Mouse (Mus musculus) fibroblast of lung, adult 2 months (primary cell): ENCODE data around the gene Alkbh2.

Experiments
- DNase-seq: peaks from one replicate; pipeline ENCODE4 v3.0.0-alpha.2; 2011; ENCODE audit warnings: low read depth

Gene Alkbh2

DNA sequence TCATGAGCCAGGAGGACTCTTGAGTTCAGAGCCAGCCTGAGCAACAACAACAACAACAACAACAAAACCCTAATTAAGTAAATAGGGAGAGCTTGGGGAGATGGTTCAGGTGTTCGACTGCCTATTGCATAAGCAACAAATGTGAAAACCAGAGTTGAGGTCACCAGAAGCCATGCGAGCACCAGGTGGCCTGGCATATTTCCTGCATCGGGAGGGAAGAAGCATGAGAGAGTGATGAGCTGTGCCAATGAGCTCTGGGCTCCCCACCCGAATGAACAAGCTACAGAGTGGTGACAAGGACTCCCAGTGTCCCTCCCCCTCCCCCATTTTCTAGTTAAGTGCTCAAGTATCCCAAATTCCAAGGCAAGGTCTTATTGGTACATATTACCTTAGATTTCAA is 26.1 kb downstream of the Alkbh2 start:
- DNase-seq = no peak

DNA sequence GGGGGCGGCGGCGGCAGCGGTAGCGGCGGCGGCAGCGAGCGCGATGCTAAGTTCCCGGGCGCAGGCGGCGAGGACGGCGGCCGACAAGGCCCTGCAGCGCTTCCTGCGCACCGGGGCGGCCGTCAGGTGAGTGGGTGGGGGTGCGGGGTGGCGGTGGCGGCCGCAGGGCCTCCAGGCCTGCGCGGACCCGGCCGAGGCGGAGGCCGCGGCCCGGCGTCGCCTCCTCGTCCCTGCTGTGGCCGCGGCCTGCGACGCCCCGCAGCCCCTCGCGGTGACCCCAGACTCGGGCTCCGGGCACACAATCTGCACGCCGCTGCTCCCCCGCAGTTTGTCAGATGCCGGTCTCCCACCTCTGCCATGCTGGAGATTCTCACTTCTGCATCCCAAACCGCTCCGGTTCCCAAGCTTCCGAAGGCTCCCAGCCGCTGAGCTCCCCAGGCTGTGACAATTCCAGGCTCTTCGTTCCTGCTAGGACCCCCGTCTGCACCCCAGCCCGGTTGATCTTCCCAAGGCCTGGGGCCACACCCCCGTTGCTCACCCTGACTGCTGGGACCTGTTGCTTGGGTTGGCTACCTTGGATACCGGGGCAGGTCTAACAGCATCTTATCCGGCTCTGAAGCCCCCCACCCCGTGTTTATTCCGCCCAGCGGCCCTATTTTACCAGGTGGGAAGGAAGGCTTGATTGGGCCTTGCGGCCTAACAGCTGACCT is 27.5 kb downstream of the Alkbh2 start:
- no peak for DNase-seq

DNA sequence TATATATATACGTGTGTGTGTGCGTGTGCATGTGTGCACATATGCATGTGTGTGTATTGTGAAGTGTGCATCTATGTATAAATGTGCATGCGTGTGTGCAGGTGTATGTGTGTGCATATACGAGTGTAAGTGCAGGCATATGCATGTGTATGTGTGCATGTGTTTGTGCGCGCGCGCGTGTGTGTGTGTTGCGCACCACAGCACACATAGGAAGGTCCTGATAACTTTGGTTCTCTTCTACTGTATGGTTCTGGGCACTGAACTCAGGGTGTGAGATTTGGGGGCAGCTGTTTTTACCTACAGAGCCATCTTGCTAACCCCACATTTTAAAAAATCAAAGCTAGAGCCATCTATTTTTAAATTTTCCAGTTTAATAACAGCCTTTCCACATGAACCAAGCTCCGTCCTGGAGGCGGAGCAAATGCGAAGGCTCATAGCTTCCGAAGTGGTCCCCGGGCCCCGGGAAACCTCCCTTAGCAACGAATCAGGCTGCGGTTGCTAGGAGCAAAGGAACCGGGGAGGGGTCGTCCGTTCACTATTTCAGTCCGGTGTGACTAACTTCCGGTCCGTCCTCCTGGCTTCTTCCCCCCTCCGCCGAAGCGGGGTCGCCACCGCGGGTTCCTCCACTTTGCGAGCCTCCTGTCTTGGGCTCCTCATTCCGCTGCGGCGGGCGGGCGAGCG is 28.2 kb downstream of the Alkbh2 start:
- DNase-seq = peak; percentile 76

DNA sequence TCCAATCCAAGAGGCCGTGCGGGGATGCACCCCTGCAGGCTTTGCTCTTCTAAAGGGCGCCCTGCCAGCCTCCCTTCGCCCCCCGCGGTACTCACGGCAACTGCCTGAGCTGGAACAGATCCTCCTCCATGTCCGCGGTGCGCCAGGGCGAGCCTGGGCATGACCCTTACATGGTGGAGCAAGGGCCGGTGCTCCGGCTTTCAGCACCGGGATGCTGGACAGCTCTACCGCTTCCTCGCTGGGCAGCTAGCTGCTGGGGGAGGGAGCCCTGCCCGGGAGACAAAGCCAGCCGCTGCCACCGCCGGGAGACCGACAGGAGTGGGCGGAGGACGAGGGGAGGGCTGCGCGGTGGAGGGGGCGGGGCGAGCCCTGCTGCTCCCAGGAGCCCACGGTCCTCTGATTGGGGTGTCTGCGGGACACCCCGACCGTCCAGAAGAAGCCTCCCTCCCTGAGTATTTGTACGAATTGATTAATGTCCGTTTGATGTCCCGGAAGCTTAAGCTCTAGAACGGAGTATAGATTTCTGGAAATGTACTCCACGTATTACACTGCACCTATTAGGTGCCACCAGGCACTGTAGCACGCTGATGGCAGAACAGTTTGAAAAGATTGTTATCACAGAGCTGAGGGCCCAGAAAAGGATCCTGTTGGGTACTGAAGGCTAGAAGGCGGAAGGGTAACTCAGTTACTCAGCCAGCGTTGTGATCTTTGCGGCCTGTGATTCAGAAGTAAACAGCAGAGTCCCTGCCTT is 36.8 kb downstream of the Alkbh2 start, which contains the start of gene Svop:
Gene Svop, minus strand, starts transcription at position 514 of the 751 bp plus-strand sequence.
- peak; percentile 48 for DNase-seq

DNA sequence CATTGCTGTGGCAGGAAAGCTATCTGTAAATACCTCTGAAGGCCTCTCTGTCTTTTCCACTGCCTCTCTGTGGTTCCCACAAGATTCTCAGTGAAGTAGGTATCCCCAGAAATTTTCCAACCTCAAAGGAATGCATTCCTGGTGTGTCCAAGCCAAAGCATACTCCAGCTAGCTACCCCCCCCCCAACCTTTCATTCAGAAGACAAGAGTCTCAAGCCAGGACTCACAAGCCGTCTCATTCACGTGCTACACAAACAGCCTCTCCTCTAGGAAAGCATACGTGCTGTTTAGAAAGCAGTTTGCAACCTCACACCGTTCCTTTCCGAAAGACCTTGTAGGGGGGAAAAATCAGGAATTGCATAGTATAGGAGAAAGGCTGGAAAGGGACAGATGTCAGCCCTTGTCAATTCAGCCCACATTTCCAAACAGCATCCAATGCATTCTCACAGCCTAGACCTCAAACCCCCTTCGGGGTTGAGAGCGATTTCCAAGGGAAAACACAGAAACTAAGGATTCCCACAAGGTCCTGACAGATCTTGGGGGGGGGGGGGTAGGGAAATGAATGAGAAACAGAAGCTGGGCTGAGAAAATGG is 37.5 kb downstream of the Alkbh2 start:
- no peak for DNase-seq

DNA sequence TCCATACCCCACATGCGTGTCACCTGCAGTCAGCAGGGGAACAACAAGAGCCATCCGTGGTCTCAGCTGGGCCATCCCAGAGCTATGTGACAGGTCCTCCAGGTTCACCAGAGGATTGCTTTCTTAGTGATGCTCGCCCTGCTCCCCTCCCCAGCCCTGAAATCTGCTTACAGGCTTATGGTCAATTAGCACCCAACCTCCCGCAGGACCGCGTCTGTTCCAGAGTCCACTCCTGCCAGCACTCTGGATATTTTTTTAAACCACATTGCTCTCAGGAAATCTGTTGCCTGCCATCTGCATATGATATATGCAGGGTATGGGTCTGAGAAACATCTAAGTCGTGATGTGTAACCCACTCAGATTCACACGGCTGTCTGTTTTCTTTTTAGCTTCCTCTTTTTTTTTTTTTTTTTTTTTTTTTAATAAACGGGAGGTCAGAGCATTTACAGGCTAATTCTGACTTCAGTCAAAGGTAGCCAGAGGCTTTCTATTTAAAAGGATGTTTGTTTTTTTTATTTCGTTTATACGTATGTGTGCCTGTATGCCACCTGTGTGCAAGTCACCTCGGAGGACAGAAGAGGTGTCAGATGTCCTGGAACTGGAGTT is 40.0 kb downstream of the Alkbh2 start:
- no peak for DNase-seq

DNA sequence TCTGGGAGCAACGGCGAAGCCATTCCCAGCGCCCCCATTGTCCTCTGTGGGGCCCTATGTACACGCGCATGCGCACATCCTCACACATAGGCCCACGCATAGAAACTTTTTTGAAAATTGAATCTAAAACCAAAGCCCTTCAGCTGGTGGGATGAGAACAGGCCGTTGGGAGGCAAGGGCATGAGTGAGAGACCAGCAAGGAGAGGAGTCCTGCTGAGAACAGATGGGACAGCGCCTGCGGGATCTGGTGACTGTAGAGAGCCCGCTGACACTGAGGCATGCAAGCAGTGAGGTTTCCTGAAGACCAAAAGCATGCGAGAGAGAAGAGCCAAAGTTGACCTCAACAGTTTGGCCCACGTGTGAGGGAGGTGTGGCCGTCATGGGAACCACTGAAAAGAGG is 42.5 kb downstream of the Alkbh2 start:
- no peak for DNase-seq

DNA sequence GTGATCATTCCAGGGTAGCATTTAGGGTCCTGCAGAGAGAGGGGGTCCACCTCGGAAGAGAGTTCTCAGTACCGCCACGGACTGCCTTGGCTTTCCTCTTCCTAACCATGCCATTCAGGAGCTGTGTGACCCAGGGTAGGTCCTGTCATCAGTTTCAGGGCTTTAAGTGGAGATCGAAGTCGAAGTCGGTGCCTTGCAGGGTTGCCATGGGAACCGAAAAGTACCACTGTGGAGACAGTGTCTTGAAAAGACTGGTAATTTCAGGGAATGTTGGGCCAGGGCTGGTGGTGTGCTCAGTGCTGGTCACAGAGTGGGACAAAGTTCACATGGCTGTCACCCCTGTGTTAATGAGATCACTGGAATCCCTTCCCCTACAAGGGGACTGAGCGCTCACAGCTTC is 51.0 kb downstream of the Alkbh2 start:
- DNase-seq = no peak
